Mouse (Mus musculus): Measurements from ENCODE around the gene Gabrr2. TPM values are rescaled to one million over a fixed set of nuclear protein-coding genes. Genes with fewer than 3 reads are reported as not detected.
"Not testable (repeated sequence)": the region's sequence is repeated elsewhere in the genome, so short reads cannot be mapped to it uniquely, and the experiment has no call there.

Gene Gabrr2
- total RNA-seq, 1 experiment, result not detected

GRCm38 (mm10) chr4:33119118-33119517 is 56.3 kb downstream of the Gabrr2 start:
- in situ Hi-C loops (cut with MboI; ENCODE audit: low sequenced_read_pairs in 2 of 2, unreplicated experiment in 2 of 2), result loop anchor here (10.0 to 25.0 kb wide), 2 partner anchors 532 to 534 kb away; no protein-coding TSS in a partner anchor
- H3K9me3 ChIP-seq (ENCODE audit: control insufficient read depth, insufficient read depth, low read depth, low read length); H3K36me3 ChIP-seq (ENCODE audit: control insufficient read depth, insufficient read depth, low read length, poor library complexity, severe bottlenecking); H3K27ac ChIP-seq (ENCODE audit: insufficient read depth, low read depth, low read length, poor library complexity, severe bottlenecking); H3K9ac ChIP-seq (ENCODE audit: insufficient read depth, low read depth, low read length, poor library complexity, severe bottlenecking); H3K4me3 ChIP-seq (ENCODE audit: insufficient read depth in 1 of 2, low read depth in 1 of 2, low read length in 2 of 2, poor library complexity in 1 of 2, severe bottlenecking in 1 of 2); H3K4me1 ChIP-seq (ENCODE audit: control insufficient read depth in 2 of 2, insufficient read depth in 2 of 2, low read length in 2 of 2, poor library complexity in 1 of 2): not testable (repeated sequence)
- peak; percentile 72 for DNase-seq (ENCODE audit: low read depth, low spot score)
- TF ChIP-seq ZC3H11A (IDR thresholded peaks at IDR 0.05; ENCODE audit: borderline replicate concordance, low read depth, low read length) (peak; percentile 91), ZNF384 (IDR thresholded peaks at IDR 0.05; ENCODE audit: low read depth, low read length) (peak; percentile 77)

GRCm38 (mm10) chr4:33124493-33124892 is 61.7 kb downstream of the Gabrr2 start:
- Histone ChIP-seq H3K9ac (ENCODE audit: insufficient read depth, low read depth, low read length, poor library complexity, severe bottlenecking) (no peak overlapping the region), H3K36me3 (ENCODE audit: control insufficient read depth, insufficient read depth, low read length, poor library complexity, severe bottlenecking) (no peaks in the 10 kb centered on the region), H3K4me1 (ENCODE audit: control insufficient read depth in 2 of 2, insufficient read depth in 2 of 2, low read length in 2 of 2, poor library complexity in 1 of 2) (no peaks in the 10 kb centered on the region), H3K9me3 (ENCODE audit: control insufficient read depth, insufficient read depth, low read depth, low read length) (no peaks in the 10 kb centered on the region), H3K27ac (ENCODE audit: insufficient read depth, low read depth, low read length, poor library complexity, severe bottlenecking) (no peak overlapping the region), H3K4me3 (ENCODE audit: insufficient read depth in 1 of 2, low read depth in 1 of 2, low read length in 2 of 2, poor library complexity in 1 of 2, severe bottlenecking in 1 of 2) (no peak overlapping the region)
- DNase-seq (ENCODE audit: low read depth, low spot score), result peak; percentile 41
- in situ Hi-C loops (cut with MboI; ENCODE audit: low sequenced_read_pairs in 2 of 2, unreplicated experiment in 2 of 2), result loop anchor here in 1 of 2 experiments (25.0 kb wide), 1 partner anchor 537 kb away; no protein-coding TSS in a partner anchor
- TF ChIP-seq ZC3H11A (IDR thresholded peaks at IDR 0.05; ENCODE audit: borderline replicate concordance, low read depth, low read length) (0 out of 2 replicates have a peak, but pooled peaks have one; percentile 26), ZNF384 (IDR thresholded peaks at IDR 0.05; ENCODE audit: low read depth, low read length) (no peak), CHD2 (IDR thresholded peaks at IDR 0.05; ENCODE audit: low read depth, low read length) (no peak), MAFK (IDR thresholded peaks at IDR 0.05; ENCODE audit: insufficient read depth, low read depth, low read length) (no peak), HCFC1 (IDR thresholded peaks at IDR 0.05; ENCODE audit: borderline replicate concordance, insufficient read depth, low read length) (no peak)

- DNase-seq (ENCODE audit: low read depth, low spot score), result no peak
- Histone ChIP-seq H3K27ac (ENCODE audit: insufficient read depth, low read depth, low read length, poor library complexity, severe bottlenecking) (no peak overlapping the region), H3K9me3 (ENCODE audit: control insufficient read depth, insufficient read depth, low read depth, low read length) (no peaks in the 10 kb centered on the region), H3K36me3 (ENCODE audit: control insufficient read depth, insufficient read depth, low read length, poor library complexity, severe bottlenecking) (no peaks in the 10 kb centered on the region), H3K4me1 (ENCODE audit: control insufficient read depth in 2 of 2, insufficient read depth in 2 of 2, low read length in 2 of 2, poor library complexity in 1 of 2) (no peaks in the 10 kb centered on the region), H3K4me3 (ENCODE audit: insufficient read depth in 1 of 2, low read depth in 1 of 2, low read length in 2 of 2, poor library complexity in 1 of 2, severe bottlenecking in 1 of 2) (no peak overlapping the region), H3K9ac (ENCODE audit: insufficient read depth, low read depth, low read length, poor library complexity, severe bottlenecking) (no peak overlapping the region)
- TF ChIP-seq ZC3H11A (IDR thresholded peaks at IDR 0.05; ENCODE audit: borderline replicate concordance, low read depth, low read length) (no peak), ZNF384 (IDR thresholded peaks at IDR 0.05; ENCODE audit: low read depth, low read length) (no peak), MAFK (IDR thresholded peaks at IDR 0.05; ENCODE audit: insufficient read depth, low read depth, low read length) (no peak), CHD2 (IDR thresholded peaks at IDR 0.05; ENCODE audit: low read depth, low read length) (no peak), HCFC1 (IDR thresholded peaks at IDR 0.05; ENCODE audit: borderline replicate concordance, insufficient read depth, low read length) (no peak)
- in situ Hi-C loops (cut with MboI; ENCODE audit: low sequenced_read_pairs in 2 of 2, unreplicated experiment in 2 of 2), result loop anchor here in 1 of 2 experiments (25.0 kb wide), 1 partner anchor 162 kb away; the partner anchor contains the start of gene Pnrc1
Observed at GRCm38 (mm10) chr4:33125409-33126084, 62.7 kb downstream of the Gabrr2 start.

- DNase-seq (ENCODE audit: low read depth, low spot score), result no peak
- in situ Hi-C loops (cut with MboI; ENCODE audit: low sequenced_read_pairs in 2 of 2, unreplicated experiment in 2 of 2), result loop anchor here (10.0 to 25.0 kb wide), 2 partner anchors 155 to 163 kb away; partner anchors contain the start of gene Pnrc1 (in 2 of the 2)
Observed at GRCm38 (mm10) chr4:33132221-33132620, 69.4 kb downstream of the Gabrr2 start, which contains the start of gene Gabrr1. Gene Gabrr1, plus strand, starts transcription at chr4:33132521.

More at GRCm38 (mm10) chr4:33132221-33132620, 69.4 kb downstream of the Gabrr2 start, which contains the start of gene Gabrr1:
- no peak for TF ChIP-seq HCFC1 (IDR thresholded peaks at IDR 0.05; ENCODE audit: borderline replicate concordance, insufficient read depth, low read length)
- TF ChIP-seq CHD2 (IDR thresholded peaks at IDR 0.05; ENCODE audit: low read depth, low read length), result no peak
- no peak for TF ChIP-seq MAFK (IDR thresholded peaks at IDR 0.05; ENCODE audit: insufficient read depth, low read depth, low read length)
- H3K4me1 ChIP-seq (ENCODE audit: control insufficient read depth in 2 of 2, insufficient read depth in 2 of 2, low read length in 2 of 2, poor library complexity in 1 of 2), result no peaks in the 10 kb centered on the region
- H3K9me3 ChIP-seq (ENCODE audit: control insufficient read depth, insufficient read depth, low read depth, low read length), result no peaks in the 10 kb centered on the region
- no peak within 1 kb of the TSS; a peak in 1 of 4 replicates for H3K4me3 ChIP-seq (ENCODE audit: insufficient read depth in 1 of 2, low read depth in 1 of 2, low read length in 2 of 2, poor library complexity in 1 of 2, severe bottlenecking in 1 of 2)
- H3K27ac ChIP-seq (ENCODE audit: insufficient read depth, low read depth, low read length, poor library complexity, severe bottlenecking), result peak within 1 kb of the TSS; percentile 40; the same call in 1 of the 2 replicates
- no peak within 1 kb of the TSS for H3K9ac ChIP-seq (ENCODE audit: insufficient read depth, low read depth, low read length, poor library complexity, severe bottlenecking)
- H3K36me3 ChIP-seq (ENCODE audit: control insufficient read depth, insufficient read depth, low read length, poor library complexity, severe bottlenecking), result no peaks in the 10 kb centered on the region

Other genes starting within 250 kb of the Gabrr2 start
- 7.8 TPM in 2 replicates for gene Ankrd6, start 112.2 kb upstream of the Gabrr2 start, total RNA-seq (2012; rRNA removed)
- 14.4 and 15.0 TPM in 2 replicates for gene Rragd, start 80.0 kb upstream of the Gabrr2 start, total RNA-seq (2012; rRNA removed)
- 8.5 and 15.3 TPM in 2 replicates for gene Ube2j1, start 31.6 kb upstream of the Gabrr2 start, total RNA-seq (2012; rRNA removed)
- gene Gabrr1, start 69.5 kb downstream of the Gabrr2 start, total RNA-seq (2012; rRNA removed), result 0.79 and 0.89 TPM in 2 replicates
- 2.0 and 2.1 TPM in 2 replicates for gene Pm20d2, start 126.7 kb downstream of the Gabrr2 start, total RNA-seq (2012; rRNA removed)
- 1.6 and 2.9 TPM in 2 replicates for gene Srsf12, start 146.0 kb downstream of the Gabrr2 start, total RNA-seq (2012; rRNA removed)
- 25.8 and 26.7 TPM in 2 replicates for gene Pnrc1, start 227.2 kb downstream of the Gabrr2 start, total RNA-seq (2012; rRNA removed)
- 23.5 and 25.4 TPM in 2 replicates for gene Rngtt, start 247.3 kb downstream of the Gabrr2 start, total RNA-seq (2012; rRNA removed)